Mouse (Mus musculus): ENCODE results near the gene Khdc3. TPM values are rescaled to one million over a fixed set of nuclear protein-coding genes. Genes with fewer than 3 reads are reported as not detected.

Gene Khdc3
- polyA plus RNA-seq, 1 experiment from 2014 or later = 0.12 TPM

DNA sequence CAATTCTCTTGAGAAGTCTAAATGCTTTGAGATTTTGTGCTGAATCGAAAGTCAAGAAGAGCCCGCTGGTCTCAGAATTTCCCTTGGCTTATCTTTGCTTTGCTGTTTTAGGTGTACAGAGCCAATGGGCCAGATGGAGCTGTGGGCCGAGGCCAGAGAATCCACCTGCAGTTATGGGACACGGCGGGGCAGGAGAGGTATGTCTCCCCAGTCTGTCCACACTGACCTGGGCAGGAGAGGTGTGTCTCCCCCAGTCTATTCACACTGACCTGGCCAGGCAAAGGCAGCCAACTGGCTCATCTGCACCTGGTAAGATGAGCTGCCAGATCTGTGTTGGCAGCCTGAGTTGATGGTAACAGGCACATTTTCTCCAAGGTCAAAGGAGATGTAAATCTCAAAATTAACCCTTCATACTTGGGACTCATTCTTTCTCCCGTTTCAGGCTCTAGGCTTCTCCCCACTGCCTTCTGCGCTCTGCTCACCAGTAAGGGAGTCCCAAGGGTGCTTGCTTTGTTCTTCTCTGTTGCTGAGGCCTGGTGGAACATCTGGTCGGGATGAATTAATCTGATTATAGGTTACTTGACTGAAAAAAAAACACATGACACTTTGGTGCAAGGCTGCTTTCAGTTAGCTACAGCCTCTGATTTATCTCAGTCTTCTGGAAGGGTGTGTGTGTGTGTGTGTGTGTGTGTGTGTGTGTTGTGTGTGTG is 19.2 kb upstream of the Khdc3 start:
- DNase-seq (ENCODE audit: low spot score) (no peak), ATAC-seq (no peak)
- TF ChIP-seq EP300 (IDR thresholded peaks at IDR 0.05) (no peak), CTCF (IDR thresholded peaks at IDR 0.05) (no peak)

DNA sequence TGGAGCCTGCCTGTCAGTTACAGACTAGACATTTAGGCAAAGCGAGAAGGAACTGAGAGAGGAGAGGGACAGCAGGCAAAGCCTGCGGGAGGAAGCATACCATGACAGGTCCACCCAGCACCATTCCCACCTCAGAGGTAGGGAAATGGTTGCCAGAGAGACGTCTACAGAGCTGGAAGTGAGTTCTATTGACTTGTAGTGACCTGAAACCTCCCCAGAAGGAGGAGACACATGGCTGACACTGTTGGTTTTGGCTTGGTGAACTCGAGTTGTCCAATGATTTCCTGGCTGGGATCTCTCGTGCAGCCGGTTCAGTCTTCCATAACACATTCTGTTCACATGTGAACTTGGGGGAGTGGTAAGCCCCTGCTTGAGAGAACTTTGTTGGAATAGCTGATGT is 17.7 kb upstream of the Khdc3 start:
- H3K4me2 ChIP-seq (replicated peaks; ENCODE audit: low read depth, low read length) = no peak overlapping the region
- H3K9me3 ChIP-seq (ENCODE audit: low read length) = no peaks in the 10 kb centered on the region
- no peak for TF ChIP-seq EP300 (IDR thresholded peaks at IDR 0.05)
- no peak for TF ChIP-seq CTCF (IDR thresholded peaks at IDR 0.05)
- H3K9ac ChIP-seq (replicated peaks; ENCODE audit: low read depth) = no peak overlapping the region
- WGBS = 55% methylated on average over 6 of the region's 6 CpGs
- no peaks in the 10 kb centered on the region for H3K27me3 ChIP-seq (replicated peaks; ENCODE audit: insufficient read depth, low read length)
- no peaks in the 10 kb centered on the region; the same call in 1 of the 2 replicates for H3K36me3 ChIP-seq (ENCODE audit: insufficient read depth, low read length)
- ATAC-seq (no peak), DNase-seq (ENCODE audit: low spot score) (no peak)
- H3K27ac ChIP-seq (ENCODE audit: low read length) = no peak overlapping the region
- H3K4me3 ChIP-seq (ENCODE audit: low read depth, low read length) = no peak overlapping the region
- 0 out of 2 replicates have a peak, but pooled peaks cover 3% of the 10 kb centered on the region for H3K4me1 ChIP-seq (ENCODE audit: insufficient read depth, low read depth, low read length)

More for the DNA sequence above, 19.2 kb upstream of the Khdc3 start:
- H3K9ac ChIP-seq (replicated peaks; ENCODE audit: low read depth) = no peak overlapping the region
- H3K27me3 ChIP-seq (replicated peaks; ENCODE audit: insufficient read depth, low read length) = no peaks in the 10 kb centered on the region
- no peak overlapping the region for H3K27ac ChIP-seq (ENCODE audit: low read length)
- 0 out of 2 replicates have a peak, but pooled peaks cover 3% of the 10 kb centered on the region for H3K4me1 ChIP-seq (ENCODE audit: insufficient read depth, low read depth, low read length)
- H3K4me2 ChIP-seq (replicated peaks; ENCODE audit: low read depth, low read length) = no peak overlapping the region
- no peak overlapping the region for H3K4me3 ChIP-seq (ENCODE audit: low read depth, low read length)
- no peaks in the 10 kb centered on the region; the same call in 1 of the 2 replicates for H3K36me3 ChIP-seq (ENCODE audit: insufficient read depth, low read length)
- 84% methylated on average over 8 of the region's 8 CpGs for WGBS
- no peaks in the 10 kb centered on the region for H3K9me3 ChIP-seq (ENCODE audit: low read length)

DNA sequence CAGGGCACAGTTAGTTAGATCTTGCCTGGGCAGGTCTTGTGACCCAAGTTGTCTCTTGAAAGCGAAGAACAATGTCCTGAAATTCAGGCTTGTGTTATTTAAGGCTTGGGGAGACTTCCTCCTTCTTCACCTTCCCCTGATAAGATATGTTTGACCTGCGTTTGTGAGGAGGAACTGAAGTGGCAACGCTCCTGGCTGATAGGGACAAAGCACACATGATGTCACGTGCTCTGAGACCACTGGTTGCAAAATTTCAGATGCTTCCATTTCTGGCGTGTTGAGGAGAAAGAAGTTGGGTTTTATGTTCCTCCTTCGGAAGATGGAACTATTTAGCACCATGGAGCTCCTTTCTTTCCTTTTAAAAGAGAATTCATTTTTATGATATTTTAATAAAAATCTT is 15.8 kb upstream of the Khdc3 start:
- peak; percentile 68 for DNase-seq (ENCODE audit: low spot score)
- H3K27me3 ChIP-seq (replicated peaks; ENCODE audit: insufficient read depth, low read length) = no peaks in the 10 kb centered on the region
- no peak overlapping the region for H3K9ac ChIP-seq (replicated peaks; ENCODE audit: low read depth)
- no peak overlapping the region for H3K4me3 ChIP-seq (ENCODE audit: low read depth, low read length)
- H3K36me3 ChIP-seq (ENCODE audit: insufficient read depth, low read length) = no peaks in the 10 kb centered on the region; the same call in 1 of the 2 replicates
- H3K9me3 ChIP-seq (ENCODE audit: low read length) = no peaks in the 10 kb centered on the region
- H3K4me2 ChIP-seq (replicated peaks; ENCODE audit: low read depth, low read length) = no peak overlapping the region
- WGBS = 36% methylated on average over 6 of the region's 6 CpGs
- ATAC-seq = 0 out of 2 replicates have a peak, but pooled peaks have one; percentile 8
- TF ChIP-seq CTCF (IDR thresholded peaks at IDR 0.05) (no peak), EP300 (IDR thresholded peaks at IDR 0.05) (peak; percentile 35; the same call in 1 of the 2 replicates)
- 0 out of 2 replicates have a peak, but pooled peaks cover 3% of the 10 kb centered on the region for H3K4me1 ChIP-seq (ENCODE audit: insufficient read depth, low read depth, low read length)
- H3K27ac ChIP-seq (ENCODE audit: low read length) = no peak overlapping the region

DNA sequence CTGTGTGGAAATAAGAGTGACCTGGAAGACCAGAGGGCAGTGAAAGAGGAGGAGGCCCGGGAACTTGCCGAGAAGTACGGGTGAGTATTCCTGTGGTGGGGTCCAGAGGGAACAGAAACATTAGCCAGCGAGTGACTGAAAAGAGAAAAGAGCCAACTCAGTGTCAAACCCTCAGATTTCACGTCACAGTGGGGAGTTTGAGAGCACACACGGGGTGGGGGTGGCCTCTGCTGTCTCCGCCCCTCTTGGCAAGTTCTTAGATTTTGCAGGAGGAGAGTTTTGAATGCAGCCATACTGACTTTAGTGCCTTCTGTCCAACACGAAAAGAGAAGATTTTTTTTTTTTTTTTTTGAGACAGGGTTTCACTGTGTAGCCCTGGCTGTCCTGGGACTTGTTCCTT is 14.5 kb upstream of the Khdc3 start:
- H3K4me3 ChIP-seq (ENCODE audit: low read depth, low read length) = no peak overlapping the region
- H3K9ac ChIP-seq (replicated peaks; ENCODE audit: low read depth) = no peak overlapping the region
- DNase-seq (ENCODE audit: low spot score) (peak; percentile 40), ATAC-seq (no peak)
- TF ChIP-seq EP300 (IDR thresholded peaks at IDR 0.05) = no peak
- TF ChIP-seq CTCF (IDR thresholded peaks at IDR 0.05) = no peak
- H3K9me3 ChIP-seq (ENCODE audit: low read length) = no peaks in the 10 kb centered on the region
- 0 out of 2 replicates have a peak, but pooled peaks cover 3% of the 10 kb centered on the region for H3K4me1 ChIP-seq (ENCODE audit: insufficient read depth, low read depth, low read length)
- WGBS = 56% methylated on average over 8 of the region's 8 CpGs
- H3K4me2 ChIP-seq (replicated peaks; ENCODE audit: low read depth, low read length) = 0 out of 2 replicates have a peak overlapping the region, but pooled peaks have one; percentile 11
- peak overlapping the region; percentile 43; the same call in 1 of the 2 replicates for H3K27ac ChIP-seq (ENCODE audit: low read length)
- no peaks in the 10 kb centered on the region; the same call in 1 of the 2 replicates for H3K36me3 ChIP-seq (ENCODE audit: insufficient read depth, low read length)
- no peaks in the 10 kb centered on the region for H3K27me3 ChIP-seq (replicated peaks; ENCODE audit: insufficient read depth, low read length)

DNA sequence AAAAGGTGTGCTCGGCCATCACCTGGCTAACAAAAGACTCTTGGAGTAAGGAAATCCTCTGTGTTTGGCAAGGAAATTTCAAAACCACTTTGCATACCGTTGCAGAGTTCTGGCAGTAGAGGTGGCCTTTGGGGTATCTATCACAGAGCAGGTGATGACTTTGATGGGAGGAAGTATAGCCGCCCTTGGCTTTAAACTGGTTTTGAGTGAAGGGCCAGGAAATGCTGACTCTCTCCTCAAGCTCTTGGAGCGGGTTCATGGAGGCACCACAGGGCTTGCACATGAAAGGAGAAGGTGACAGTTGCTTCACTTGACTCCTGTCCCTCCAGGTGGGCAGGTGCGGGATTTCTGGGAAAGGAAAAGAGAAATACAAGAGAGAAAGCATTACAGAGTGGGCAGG is 14.1 kb upstream of the Khdc3 start:
- Histone ChIP-seq H3K4me3 (ENCODE audit: low read depth, low read length) (no peak overlapping the region), H3K4me2 (replicated peaks; ENCODE audit: low read depth, low read length) (no peak overlapping the region), H3K27me3 (replicated peaks; ENCODE audit: insufficient read depth, low read length) (no peaks in the 10 kb centered on the region), H3K9ac (replicated peaks; ENCODE audit: low read depth) (no peak overlapping the region), H3K27ac (ENCODE audit: low read length) (0 out of 2 replicates have a peak overlapping the region, but pooled peaks have one; percentile 69), H3K9me3 (ENCODE audit: low read length) (no peaks in the 10 kb centered on the region), H3K36me3 (ENCODE audit: insufficient read depth, low read length) (no peaks in the 10 kb centered on the region; the same call in 1 of the 2 replicates), H3K4me1 (ENCODE audit: insufficient read depth, low read depth, low read length) (0 out of 2 replicates have a peak, but pooled peaks cover 3% of the 10 kb centered on the region)
- 52% methylated on average over 5 of the region's 5 CpGs for WGBS
- DNase-seq (ENCODE audit: low spot score) = no peak
- ATAC-seq = no peak
- TF ChIP-seq EP300 (IDR thresholded peaks at IDR 0.05) = no peak
- no peak for TF ChIP-seq CTCF (IDR thresholded peaks at IDR 0.05)

DNA sequence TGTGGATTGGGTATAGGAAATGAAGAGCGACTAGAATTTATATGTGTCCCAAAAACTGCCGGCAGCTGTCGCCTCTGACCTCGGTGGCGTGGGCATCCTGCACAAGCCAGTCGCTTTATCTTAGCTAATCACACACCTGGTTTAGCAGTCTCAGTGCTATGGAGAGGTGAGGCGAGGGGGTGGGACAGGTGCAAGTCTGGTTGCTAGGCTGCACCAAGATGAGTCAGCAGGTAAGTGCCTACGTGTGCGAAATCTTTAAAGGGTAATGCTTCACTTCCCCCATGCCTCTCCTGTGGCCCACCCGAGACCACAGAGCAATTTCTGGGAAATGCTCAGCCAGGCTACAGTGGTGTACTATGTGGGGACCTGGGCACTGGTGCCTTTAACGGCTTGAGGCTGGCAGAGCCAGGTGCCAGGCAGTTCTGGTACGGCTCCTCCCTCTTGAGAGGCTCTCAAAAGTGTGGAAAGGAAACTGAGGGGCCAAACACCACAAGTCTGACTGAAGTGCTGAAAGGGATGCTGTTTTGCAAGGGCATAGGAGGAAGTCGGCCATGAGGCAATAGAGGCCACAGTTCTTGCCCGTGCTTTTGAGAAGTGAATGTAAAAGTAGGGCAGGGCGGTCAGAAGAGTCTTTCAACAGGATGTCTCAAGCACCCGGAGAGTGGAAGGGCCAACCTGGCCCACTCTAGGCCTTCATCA is 12.3 kb upstream of the Khdc3 start:
- WGBS = 40% methylated on average over 16 of the region's 16 CpGs
- DNase-seq (ENCODE audit: low spot score) (peak; percentile 94), ATAC-seq (peak; percentile 89)

More for the DNA sequence above, 12.3 kb upstream of the Khdc3 start:
- no peak overlapping the region for H3K4me3 ChIP-seq (ENCODE audit: low read depth, low read length)
- H3K27ac ChIP-seq (ENCODE audit: low read length) = peak overlapping the region; percentile 69
- no peak overlapping the region for H3K9ac ChIP-seq (replicated peaks; ENCODE audit: low read depth)
- H3K4me2 ChIP-seq (replicated peaks; ENCODE audit: low read depth, low read length) = peak overlapping the region; percentile 25; the same call in 1 of the 2 replicates
- no peaks in the 10 kb centered on the region; the same call in 1 of the 2 replicates for H3K36me3 ChIP-seq (ENCODE audit: insufficient read depth, low read length)
- TF ChIP-seq CTCF (IDR thresholded peaks at IDR 0.05) (no peak), EP300 (IDR thresholded peaks at IDR 0.05) (peak; percentile 80)
- H3K9me3 ChIP-seq (ENCODE audit: low read length) = no peaks in the 10 kb centered on the region
- no peaks in the 10 kb centered on the region for H3K27me3 ChIP-seq (replicated peaks; ENCODE audit: insufficient read depth, low read length)
- 0 out of 2 replicates have a peak, but pooled peaks cover 3% of the 10 kb centered on the region for H3K4me1 ChIP-seq (ENCODE audit: insufficient read depth, low read depth, low read length)
